Mouse (Mus musculus): ENCODE results near the gene Orai2.

DNA sequence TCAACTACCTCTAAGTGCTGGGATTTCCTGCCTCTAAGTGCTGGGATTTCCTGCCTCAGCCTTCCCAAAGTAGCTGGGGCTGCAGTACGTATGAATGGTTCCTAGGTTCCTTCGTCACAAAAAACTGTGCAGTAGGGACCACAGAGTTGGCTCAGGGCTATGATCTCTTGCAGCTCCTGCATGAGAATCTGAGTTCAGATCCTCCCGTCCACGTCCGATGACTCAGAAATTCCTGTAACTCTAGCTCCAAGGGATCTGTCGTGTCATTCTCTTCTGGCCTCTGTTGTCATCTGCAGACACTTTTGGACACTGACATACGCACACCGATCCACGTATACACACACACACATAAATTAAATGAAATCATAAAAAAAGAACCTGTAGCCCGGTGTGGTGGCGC lies 42.2 kb upstream of the Orai2 start:
- TF ChIP-seq CTCF (conservative IDR thresholded peaks at IDR 0.05; ENCODE audit: insufficient read depth, insufficient read length, low read depth, low read length) (no peak), POLR2A (IDR thresholded peaks at IDR 0.05; ENCODE audit: low read depth, low read length) (no peak)

All from kidney, adult 2 months (tissue).